Mouse (Mus musculus): ENCODE data around the gene Adam22. TPM values are rescaled to one million over a fixed set of nuclear protein-coding genes. Genes with fewer than 3 reads are reported as not detected.

The Adam22 gene
- total RNA-seq (2015; ENCODE audit: low replicate concordance) = 11.9 TPM in 1 of 2 replicates, not detected in the other
- 0.38 and 1.5 TPM in 2 replicates for total RNA-seq (2017; ENCODE audit: low replicate concordance)

DNA sequence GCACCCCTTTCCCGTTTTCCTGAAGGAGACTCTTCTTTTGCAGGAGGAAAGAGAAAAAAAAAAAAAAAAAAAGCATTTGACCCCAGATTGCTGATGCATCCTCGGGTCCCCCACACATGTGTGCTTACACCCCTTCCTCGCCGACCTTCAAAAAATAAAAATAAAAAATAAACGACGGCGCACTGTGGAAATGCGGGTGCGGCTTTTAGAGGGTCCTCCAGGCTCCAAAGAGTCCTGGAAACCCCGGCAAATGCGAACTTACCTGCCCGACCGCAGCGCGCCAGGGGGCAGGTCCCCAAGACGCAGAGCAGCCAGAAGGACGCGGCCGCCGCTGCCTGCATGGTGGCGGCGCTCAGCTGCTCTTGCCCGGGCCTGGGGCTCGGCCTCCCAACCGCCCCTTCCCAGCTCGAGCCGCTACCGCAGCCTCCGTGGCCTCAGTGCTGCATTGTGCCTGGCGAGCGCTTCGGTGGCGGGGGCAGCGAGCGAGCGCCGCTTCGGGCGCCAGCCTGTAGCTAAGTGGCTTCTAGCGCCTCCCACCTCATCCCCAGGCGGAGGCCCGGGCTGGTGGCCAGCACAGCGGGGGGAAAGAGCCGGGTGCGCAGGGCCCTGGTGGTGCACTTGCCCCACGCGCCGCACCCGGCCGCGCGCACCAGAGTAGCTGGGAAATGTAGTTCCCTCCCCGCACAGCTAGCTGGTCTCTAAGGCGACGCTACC, at the start of gene Adam22:
Gene Adam22, minus strand, starts transcription at position 547 of the 714 bp plus-strand sequence.
- ATAC-seq (replicated peaks; ENCODE audit: low FRiP score, poor library complexity, severe bottlenecking) = no peak

DNA sequence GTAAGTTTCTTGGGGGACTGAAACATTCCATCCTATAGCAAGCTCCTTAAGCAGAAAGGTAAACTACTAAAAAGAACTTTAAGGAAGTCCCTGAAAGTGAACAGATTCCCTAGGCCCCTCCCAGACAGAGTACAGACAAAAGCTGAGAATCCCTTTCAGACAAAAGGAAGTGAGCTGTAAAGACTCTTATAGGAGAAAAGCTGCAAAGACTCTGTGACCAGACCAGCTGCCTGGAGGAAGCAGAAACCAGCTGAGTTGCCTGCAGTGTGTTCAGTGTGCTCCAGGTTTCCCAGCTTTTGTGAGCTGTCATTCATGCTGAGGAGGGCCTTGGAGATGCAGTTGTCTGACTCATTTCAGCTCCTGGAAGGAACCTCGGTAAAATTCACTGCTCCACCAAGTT, 49.5 kb upstream of the Adam22 start:
- ATAC-seq (replicated peaks; ENCODE audit: low FRiP score, poor library complexity, severe bottlenecking) = no peak

DNA sequence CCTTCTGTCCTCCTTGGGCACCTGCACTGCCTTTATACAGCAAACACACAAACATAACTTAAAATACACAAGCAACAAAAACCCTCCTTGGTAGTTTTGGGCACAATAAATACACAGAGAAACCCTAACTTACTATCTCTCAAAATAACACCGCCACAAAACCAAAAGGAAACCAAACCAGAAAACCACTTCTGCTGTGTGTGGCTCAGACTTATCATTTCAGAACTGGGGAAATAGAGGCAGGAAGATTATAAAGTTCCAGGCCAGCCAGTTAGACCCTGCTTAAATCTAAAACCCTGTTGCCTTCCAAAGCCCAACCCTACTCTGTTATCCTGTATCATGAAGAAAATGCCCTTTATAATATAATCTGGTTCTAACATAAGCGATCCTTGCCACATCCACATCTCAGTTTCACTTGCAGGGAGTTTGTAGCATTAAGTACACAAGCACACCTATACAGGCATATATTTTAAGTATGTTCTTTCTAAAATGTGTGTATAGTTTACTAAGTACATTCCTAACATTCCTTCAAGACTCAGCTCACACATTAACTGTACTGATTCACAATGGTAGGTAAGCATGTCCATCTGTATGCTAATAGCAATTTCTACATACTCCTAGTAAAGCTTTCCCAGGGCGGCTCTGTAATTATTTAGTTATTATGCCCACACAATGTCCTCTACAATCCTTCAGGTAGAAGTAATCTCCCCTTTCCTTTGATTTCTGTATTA, 48.9 kb upstream of the Adam22 start:
- ATAC-seq (replicated peaks; ENCODE audit: low FRiP score, poor library complexity, severe bottlenecking) = no peak

DNA sequence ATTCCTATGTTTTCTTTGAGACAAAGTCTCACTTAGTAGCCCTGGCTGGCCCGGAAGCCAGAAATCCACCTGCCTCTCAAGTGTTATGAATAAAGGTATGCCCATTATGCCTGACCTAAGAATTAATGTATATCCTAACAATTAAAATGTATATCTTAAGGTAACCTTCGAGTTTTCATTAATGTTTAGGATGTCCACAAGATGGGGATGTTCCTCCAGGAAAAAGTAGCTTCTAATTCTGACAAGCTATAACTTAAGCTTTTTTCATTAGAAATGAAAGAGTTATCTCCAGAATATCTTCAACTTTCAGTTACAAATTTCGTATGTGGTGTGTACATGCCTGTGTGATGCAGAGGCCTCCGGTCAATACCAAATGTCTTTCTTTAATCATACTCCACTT, 40.8 kb upstream of the Adam22 start:
- no peak for ATAC-seq (replicated peaks; ENCODE audit: low FRiP score, poor library complexity, severe bottlenecking)

DNA sequence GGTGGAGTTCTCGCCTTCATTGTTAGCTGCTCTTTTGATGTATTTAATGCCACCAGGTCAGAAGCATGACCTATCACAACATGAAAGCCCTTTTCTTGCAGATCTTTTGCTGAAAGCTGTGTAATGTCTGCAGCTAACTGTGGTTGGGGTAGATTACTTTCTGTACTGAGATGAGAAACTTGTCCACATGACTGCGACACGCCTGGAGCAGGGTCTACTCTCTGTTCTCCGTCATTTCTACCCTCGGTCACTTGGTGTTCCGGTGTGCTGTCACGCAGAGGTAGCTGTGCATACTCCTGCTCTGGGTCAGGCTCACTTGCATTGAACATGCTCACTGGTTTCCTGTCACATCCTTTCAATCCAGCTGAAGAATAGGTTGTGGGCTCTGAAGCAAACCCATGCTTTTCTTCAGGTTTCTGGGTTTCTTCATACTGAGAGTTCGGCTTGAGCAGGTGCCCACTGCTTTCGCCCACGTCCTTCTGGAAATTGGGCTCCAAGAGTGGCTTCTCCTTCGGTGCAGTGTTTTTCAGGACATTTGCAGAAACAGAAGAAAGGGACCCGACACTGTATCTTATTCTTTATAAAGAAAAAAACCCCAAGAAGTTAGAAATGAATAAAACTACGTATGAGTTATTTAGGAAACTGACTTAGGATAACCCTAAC, 29.8 kb upstream of the Adam22 start:
- ATAC-seq (replicated peaks; ENCODE audit: low FRiP score, poor library complexity, severe bottlenecking) = no peak

DNA sequence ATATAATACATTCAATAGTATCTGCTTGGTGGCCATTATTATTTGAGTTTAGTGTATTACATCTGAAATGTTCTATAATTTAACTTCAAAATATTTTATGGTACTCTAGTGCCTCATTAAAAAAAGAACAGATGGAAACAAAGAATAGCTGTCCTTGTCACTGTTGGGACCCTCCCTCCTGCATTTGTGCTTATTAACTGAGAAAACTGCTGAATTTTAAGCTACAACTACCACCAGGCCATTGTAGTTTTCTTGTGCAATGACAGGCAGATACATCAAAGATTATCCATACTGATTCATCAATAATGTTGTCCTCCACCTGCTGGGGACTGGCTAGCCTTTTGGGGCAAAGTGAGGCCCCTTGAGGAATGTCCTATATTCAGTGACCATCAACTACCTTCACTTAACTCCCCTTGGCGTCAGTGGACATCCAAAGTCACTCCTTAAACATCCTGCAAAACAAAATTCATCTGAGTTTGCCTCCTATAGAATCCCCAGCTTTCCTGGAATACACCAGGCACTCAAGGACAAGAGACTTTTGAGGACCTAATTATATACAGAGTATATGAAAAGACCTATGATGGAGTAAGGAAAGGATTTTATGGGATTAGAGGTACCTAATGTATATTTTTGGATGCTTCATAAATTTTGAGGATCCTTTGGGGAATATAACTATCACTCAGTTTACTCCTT, 26.1 kb upstream of the Adam22 start:
- ATAC-seq (replicated peaks; ENCODE audit: low FRiP score, poor library complexity, severe bottlenecking) = no peak

DNA sequence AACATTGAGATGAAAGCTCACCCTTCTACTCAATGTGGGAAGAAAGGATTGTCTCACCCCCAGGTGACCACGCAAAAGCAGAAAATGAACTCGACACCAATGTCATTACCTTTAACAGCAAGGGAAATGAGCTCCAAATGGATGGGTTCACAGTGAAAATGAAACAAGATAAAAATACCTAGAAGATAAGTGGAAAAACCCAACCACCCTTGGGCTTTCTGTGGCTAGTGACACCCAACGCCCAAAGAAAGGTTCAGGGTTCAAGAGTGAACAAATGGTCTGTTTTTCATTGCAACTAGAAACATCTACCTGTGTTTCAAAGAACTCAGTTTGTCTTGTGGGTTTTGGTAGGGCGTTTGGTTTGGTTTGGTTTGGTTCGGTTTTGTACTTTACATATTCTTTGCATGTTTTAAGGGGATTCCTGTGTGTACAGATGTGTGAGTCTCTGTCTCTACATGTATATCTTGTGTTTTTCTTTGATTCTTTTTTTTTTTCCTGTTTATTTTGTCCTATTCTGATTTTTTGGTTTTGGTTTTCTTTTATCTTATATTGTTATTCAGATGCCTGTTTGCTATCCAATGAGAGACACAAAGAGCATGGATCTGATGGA, 6.4 kb upstream of the Adam22 start:
- ATAC-seq (replicated peaks; ENCODE audit: low FRiP score, poor library complexity, severe bottlenecking) = no peak

DNA sequence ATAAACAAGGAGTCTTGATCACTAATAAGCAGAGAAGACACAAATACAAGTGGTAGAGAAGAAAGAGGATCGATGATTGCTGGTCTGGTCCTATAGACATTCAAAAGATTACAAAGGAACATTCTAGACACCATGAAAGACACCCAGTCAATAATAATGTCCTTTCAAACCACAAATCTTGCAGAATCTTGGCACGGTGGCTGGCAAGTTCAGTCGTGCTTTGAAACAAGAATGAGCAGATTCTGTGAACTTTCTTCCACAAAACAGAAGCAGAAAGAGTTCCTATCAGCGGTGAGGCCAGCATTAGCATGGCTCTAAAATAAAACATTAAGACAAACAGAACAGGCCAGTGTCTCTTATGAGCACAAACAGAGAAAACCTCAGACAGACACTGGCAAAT, 5.5 kb upstream of the Adam22 start:
- ATAC-seq (replicated peaks; ENCODE audit: low FRiP score, poor library complexity, severe bottlenecking) = no peak

DNA sequence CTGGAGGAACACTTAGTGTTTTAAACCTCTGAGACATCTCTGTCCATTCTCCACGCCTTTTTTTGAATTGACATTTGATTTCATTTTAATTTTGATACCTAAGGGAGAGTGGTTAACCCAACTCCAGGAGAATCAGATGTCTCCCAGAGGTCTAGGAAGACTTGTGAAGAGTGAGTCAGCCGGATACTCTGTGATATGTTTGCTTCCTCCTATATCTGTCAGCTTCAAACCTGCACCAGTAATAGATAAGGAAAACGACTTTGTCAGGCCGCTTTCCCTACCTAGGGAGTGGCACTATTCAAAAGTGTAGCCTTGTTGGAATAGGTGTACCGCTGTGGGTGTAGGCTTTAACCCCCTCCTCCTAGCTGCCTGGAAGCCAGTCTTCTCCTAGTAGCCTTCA, 821 bp upstream of the Adam22 start:
- no peak for ATAC-seq (replicated peaks; ENCODE audit: low FRiP score, poor library complexity, severe bottlenecking)

DNA sequence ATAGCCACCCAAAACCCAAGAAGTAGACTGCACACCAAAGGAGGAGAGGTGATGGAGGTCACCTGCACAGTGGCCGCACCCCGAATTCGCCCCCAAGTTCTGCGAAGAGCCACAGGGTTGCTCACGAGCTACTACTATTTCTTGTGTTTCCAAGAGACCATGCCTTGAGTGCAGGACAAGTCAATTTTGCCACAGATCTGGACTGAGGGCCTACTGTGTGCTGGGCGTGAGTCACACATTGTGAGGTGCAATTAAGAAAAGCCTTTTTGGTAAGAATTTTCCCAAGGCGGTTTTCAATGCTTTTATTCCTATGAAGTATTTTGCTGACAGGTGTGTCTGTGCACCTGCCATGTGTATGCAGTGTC, 350 bp upstream of the Adam22 start:
- ATAC-seq (replicated peaks; ENCODE audit: low FRiP score, poor library complexity, severe bottlenecking) = no peak

DNA sequence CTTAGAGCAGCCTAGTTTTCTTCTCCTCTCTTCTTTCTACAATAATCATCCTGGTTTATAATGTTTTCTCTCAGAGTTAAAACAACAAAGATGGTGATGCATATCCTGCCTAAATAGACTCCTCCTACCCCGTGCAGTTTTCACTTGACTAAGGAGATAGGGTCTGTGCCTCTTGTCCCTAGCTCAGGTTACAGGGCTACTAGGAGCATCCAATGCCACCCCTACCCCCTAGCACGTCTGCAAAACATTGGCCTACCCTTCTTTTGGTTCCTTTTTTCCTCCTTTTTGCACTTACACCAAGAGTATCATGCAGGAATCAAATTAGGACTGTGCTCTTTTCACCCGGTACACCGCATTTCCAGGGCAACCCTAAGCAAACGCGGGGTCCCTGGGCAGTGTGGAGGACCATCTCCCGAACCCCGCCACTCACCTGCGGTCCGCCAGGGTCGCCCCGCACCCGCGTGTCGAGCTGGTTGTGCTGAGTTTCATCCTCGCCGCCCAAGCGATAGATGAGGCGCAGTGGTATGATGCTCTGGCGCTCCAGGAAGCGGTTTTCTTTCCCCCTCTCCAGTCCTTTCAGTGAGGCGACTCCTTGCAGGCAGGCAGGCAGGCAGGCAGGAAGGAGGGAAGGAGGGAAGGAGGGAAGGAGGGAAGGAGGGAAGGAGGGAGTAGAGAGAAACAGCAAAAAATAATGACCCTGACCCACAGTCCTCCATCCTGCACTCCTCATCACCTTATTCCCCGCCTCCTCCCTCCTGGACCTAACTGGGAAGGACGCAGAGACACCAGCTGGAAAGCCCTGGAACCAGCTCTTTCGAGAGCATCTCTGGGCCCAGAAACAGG, 968 bp downstream of the Adam22 start:
- ATAC-seq (replicated peaks; ENCODE audit: low FRiP score, poor library complexity, severe bottlenecking) = no peak

DNA sequence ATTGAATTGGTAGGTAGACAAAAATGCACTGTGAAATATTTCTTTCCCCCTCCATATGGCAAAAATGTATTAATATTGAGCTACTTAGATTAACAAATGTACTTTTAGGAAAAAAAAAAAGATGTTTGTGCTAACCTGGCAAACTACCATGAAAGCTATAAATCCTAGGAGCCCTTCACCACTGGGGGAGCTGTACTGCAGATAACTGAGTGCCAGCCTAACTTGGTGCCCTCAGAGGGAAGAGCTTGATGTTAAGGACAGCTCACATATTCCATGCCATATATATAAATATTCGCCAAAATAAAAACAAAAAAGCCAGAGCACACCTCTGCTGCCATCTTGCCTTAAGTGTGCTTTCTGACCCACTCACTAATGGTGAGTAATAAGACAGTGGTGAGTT, 5.6 kb downstream of the Adam22 start:
- ATAC-seq (replicated peaks; ENCODE audit: low FRiP score, poor library complexity, severe bottlenecking) = no peak

DNA sequence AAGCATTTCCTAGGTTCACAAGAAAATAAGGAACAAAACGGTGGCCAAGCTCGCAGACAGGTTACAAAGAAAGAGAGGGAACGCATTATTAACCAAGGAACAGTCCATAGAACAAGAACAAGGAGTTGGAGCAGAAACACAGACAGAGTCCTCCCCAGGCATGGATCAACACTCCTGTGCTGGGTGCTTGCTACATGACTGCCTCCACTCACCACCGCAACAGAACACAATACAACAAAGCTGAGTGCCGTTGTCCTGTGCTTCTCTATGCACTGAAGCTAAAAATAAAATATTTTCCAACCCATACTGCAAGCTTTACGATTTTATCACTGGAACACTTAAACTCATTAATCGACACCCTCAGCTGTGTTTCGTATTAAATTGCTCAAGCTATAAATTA, 10.3 kb downstream of the Adam22 start:
- ATAC-seq (replicated peaks; ENCODE audit: low FRiP score, poor library complexity, severe bottlenecking) = no peak

DNA sequence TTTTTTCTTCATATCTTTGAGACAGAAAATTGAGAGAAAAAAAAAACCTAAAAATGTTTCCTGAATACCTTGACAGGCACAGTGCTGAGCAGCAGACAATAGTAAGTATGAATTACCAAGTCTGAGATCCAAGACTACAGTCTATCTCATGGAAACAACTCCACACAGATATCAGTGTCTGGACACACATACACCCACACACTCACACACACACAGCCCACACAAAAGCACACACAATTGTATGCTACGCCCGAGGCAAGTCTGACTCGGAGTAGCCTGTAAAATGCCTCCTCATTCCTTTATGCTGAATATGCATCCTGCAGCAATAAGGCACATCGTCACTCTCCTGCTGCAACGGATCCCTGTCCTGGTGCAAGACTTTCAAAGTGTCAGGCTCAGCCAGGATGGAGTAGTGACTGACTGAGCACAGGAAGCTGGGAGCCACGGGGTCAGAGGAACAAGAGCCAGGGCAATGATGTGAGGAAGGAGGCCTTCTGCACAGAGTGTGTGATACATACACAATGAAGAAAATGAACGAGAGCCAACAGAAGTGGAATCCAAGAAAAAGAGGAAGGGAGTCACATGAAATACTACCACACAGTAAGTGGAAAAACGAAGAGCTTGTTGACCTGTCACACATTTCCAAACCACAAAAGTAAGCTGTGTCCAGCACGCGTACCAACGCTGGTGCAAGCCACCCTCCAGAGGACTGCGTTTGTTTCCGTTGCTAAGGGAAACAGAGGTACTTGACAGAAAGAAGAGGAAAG, 10.9 kb downstream of the Adam22 start:
- ATAC-seq (replicated peaks; ENCODE audit: low FRiP score, poor library complexity, severe bottlenecking) = no peak

DNA sequence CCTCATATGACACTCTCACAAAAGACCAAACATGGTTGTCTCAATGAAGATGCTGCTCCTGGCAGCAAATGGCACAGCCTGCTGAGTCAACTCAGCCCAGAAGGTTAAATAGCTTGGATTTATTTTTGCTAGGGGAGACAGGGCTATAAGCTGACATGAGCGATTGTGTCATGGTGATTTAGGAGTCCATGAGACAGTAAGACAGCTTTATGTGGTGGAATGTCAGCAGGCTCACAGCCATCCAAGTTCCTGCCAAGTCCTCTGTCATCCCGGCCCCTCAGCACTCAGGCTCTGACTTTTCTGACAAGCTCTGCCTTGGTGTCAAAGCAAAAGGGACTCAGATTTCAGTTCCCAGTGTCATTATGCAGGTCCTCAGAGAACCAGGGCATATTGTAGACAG, 11.6 kb downstream of the Adam22 start:
- ATAC-seq (replicated peaks; ENCODE audit: low FRiP score, poor library complexity, severe bottlenecking) = no peak

DNA sequence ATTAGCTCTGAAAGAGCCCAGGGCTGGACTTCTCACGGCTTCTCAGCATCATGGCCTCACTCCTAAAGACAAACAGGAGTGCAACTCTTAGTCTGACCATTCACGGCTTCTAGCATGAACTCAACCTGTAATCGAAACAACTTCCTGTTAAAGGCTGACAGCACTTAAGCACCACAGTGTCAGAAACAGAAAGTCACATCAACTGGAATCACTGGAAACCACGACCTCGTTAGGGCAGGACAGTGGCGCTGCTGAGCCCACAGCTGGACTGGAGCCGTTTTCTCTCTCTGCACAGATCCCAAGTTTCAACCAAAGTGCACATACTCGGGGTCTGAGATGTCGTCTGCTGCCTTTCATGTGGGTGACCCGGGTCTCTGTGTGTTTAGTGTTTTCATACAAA, 18.4 kb downstream of the Adam22 start:
- no peak for ATAC-seq (replicated peaks; ENCODE audit: low FRiP score, poor library complexity, severe bottlenecking)

DNA sequence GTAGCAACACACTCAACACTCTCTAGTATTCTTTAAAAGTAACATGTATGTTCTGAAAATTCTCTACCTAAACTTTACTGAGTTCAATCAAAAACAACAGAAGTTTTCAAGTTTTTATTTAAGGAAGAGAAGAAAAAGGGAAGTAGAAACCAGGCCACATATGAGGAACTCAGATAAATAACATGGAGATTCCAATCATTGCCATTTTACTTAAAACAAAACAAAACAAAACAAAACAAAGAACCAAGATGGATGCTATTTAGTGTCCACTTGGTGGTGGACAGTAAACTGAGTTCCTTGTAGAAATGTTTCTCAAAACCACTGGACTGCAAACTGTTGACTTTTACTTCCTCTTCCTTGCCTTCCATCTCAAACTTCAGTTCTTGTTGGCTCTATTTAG, 21.6 kb downstream of the Adam22 start:
- ATAC-seq (replicated peaks; ENCODE audit: low FRiP score, poor library complexity, severe bottlenecking) = no peak

DNA sequence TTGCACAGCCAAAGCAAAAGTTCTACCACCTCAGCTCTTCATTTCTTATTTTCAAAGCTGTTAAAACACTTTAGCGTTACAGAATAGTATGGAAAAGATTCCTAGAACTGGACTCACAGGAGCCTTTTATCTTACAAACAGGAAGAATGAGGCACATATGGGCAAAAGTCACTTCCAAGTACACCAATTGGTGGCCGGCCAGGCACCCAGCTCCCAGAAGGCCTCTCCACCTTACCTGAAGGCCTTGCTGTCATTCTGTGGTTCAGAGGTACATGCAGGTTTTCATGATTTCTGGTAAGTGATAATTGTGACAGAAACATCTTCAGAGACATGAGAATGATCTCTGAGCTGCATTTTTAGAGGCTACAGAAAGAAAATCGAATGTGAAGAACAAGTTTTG, 24.7 kb downstream of the Adam22 start:
- ATAC-seq (replicated peaks; ENCODE audit: low FRiP score, poor library complexity, severe bottlenecking) = no peak
